Comparison of ENCODE assay signal across 7 mouse cellular contexts in genomic region chrX:153007021-153007684, GRCm38 (mm10). TPM values are rescaled to one million over a fixed set of nuclear protein-coding genes. Genes with fewer than 3 reads are reported as not detected.
DNase-seq lines count a peak whose midpoint lies in the region; ATAC-seq and TF ChIP-seq lines count a peak whose summit lies in the region.

No protein-coding gene starts in this region.

- peak overlapping the region; percentile 62 for H3K4me3 ChIP-seq in bone marrow macrophage, adult 2 months (ENCODE audit: insufficient read depth, low read length)
- peak overlapping the region; percentile 51 for H3K4me3 ChIP-seq in embryonic facial prominence, embryonic 12.5 days
- H3K4me3 ChIP-seq in heart, adult 2 months = peak overlapping the region; percentile 57
- H3K4me3 ChIP-seq in limb, embryonic 12.5 days (replicated peaks) = peak overlapping the region; percentile 53
- peak overlapping the region; percentile 59 for H3K4me3 ChIP-seq in midbrain, embryonic 12.5 days
- H3K4me3 ChIP-seq in spleen, adult 2 months (ENCODE audit: extremely low read depth, insufficient read depth, insufficient read length) = peak overlapping the region; percentile 67

- H3K27ac ChIP-seq in bone marrow macrophage, adult 2 months (ENCODE audit: insufficient read depth, low read depth, low read length) = no peak overlapping the region
- H3K27ac ChIP-seq in embryonic facial prominence, embryonic 12.5 days = peak overlapping the region; percentile 75
- no peak overlapping the region for H3K27ac ChIP-seq in heart, adult 2 months
- peak overlapping the region; percentile 81 for H3K27ac ChIP-seq in limb, embryonic 12.5 days
- H3K27ac ChIP-seq in midbrain, embryonic 12.5 days (replicated peaks) = peak overlapping the region; percentile 84
- no peak overlapping the region for H3K27ac ChIP-seq in spleen, adult 2 months (ENCODE audit: insufficient read depth, low read length)

- no peak for TF ChIP-seq CTCF in bone marrow macrophage, adult 2 months (IDR thresholded peaks at IDR 0.05; ENCODE audit: low read depth, low read length)
- no peak for TF ChIP-seq CTCF in heart, adult 2 months (IDR thresholded peaks at IDR 0.05)
- no peak for TF ChIP-seq CTCF in spleen, adult 2 months (IDR thresholded peaks at IDR 0.05; ENCODE audit: extremely low read depth, insufficient read depth, insufficient read length, insufficient replicate concordance)

- no peak for TF ChIP-seq EP300 in heart, adult 2 months (IDR thresholded peaks at IDR 0.05; ENCODE audit: insufficient read depth, low read depth, low read length)

- intact Hi-C loops in heart, adult 2 months (cut with DNase I) = no loop called here

- peak; percentile 51 to 63 for DNase-seq in heart, adult 2 months
- DNase-seq in kidney, adult 18-20 months = peak; percentile 52
- peak in 1 of 2 experiments; percentile 13 for DNase-seq in spleen, adult 2 months (ENCODE audit: low read depth in 1 of 2, low spot score in 2 of 2)

- H3K9me3 ChIP-seq in embryonic facial prominence, embryonic 12.5 days = no peaks in the 10 kb centered on the region
- H3K9me3 ChIP-seq in limb, embryonic 12.5 days = no peaks in the 10 kb centered on the region
- no peaks in the 10 kb centered on the region for H3K9me3 ChIP-seq in midbrain, embryonic 12.5 days

- H3K4me1 ChIP-seq in bone marrow macrophage, adult 2 months (ENCODE audit: control insufficient read depth, insufficient read depth, low read length) = no peaks in the 10 kb centered on the region
- H3K4me1 ChIP-seq in embryonic facial prominence, embryonic 12.5 days = no peaks in the 10 kb centered on the region
- H3K4me1 ChIP-seq in heart, adult 2 months (ENCODE audit: control insufficient read depth, insufficient read depth, low read length) = no peaks in the 10 kb centered on the region
- H3K4me1 ChIP-seq in limb, embryonic 12.5 days (replicated peaks) = no peaks in the 10 kb centered on the region
- no peaks in the 10 kb centered on the region for H3K4me1 ChIP-seq in midbrain, embryonic 12.5 days
- no peaks in the 10 kb centered on the region for H3K4me1 ChIP-seq in spleen, adult 2 months (ENCODE audit: control insufficient read depth, insufficient read depth, insufficient read length)

- H3K36me3 ChIP-seq in embryonic facial prominence, embryonic 12.5 days = no peaks in the 10 kb centered on the region
- H3K36me3 ChIP-seq in heart, adult 2 months (ENCODE audit: control insufficient read depth, insufficient read depth, low read length) = no peaks in the 10 kb centered on the region
- H3K36me3 ChIP-seq in limb, embryonic 12.5 days = no peaks in the 10 kb centered on the region
- no peaks in the 10 kb centered on the region for H3K36me3 ChIP-seq in midbrain, embryonic 12.5 days
- H3K36me3 ChIP-seq in spleen, adult 2 months (ENCODE audit: control insufficient read depth, insufficient read depth, low read length) = no peaks in the 10 kb centered on the region

- H3K9ac ChIP-seq in embryonic facial prominence, embryonic 12.5 days = peak overlapping the region; percentile 54
- peak overlapping the region; percentile 68 for H3K9ac ChIP-seq in heart, adult 2 months (ENCODE audit: low read depth, low read length)
- peak overlapping the region; percentile 60 for H3K9ac ChIP-seq in limb, embryonic 12.5 days (replicated peaks)
- peak overlapping the region; percentile 62 for H3K9ac ChIP-seq in midbrain, embryonic 12.5 days (replicated peaks)

- no peaks in the 10 kb centered on the region for H3K79me2 ChIP-seq in heart, adult 2 months (replicated peaks; ENCODE audit: control insufficient read depth, insufficient read depth, low read length)

- no peaks in the 10 kb centered on the region; the same call in 1 of the 2 replicates for H3K27me3 ChIP-seq in embryonic facial prominence, embryonic 12.5 days
- H3K27me3 ChIP-seq in heart, adult 2 months (ENCODE audit: control insufficient read depth, insufficient read depth, low read length) = no peaks in the 10 kb centered on the region
- H3K27me3 ChIP-seq in limb, embryonic 12.5 days = peaks cover 22% of the 10 kb centered on the region
- H3K27me3 ChIP-seq in midbrain, embryonic 12.5 days = peaks cover 8% of the 10 kb centered on the region; the same call in 1 of the 2 replicates
- no peaks in the 10 kb centered on the region for H3K27me3 ChIP-seq in spleen, adult 2 months (ENCODE audit: control insufficient read depth, insufficient read depth, low read length)

- WGBS in embryonic facial prominence, embryonic 12.5 days = 19% methylated on average over 58 of the region's 58 CpGs
- WGBS in heart, adult 2 months = 15% methylated on average over 46 of the region's 58 CpGs
- WGBS in limb, embryonic 12.5 days = 19% methylated on average over 50 of the region's 58 CpGs
- 27% methylated on average over 45 of the region's 58 CpGs for WGBS in midbrain, embryonic 12.5 days
- WGBS in spleen, adult 2 months = 32% methylated on average over 58 of the region's 58 CpGs

- ATAC-seq in embryonic facial prominence, embryonic 12.5 days (ENCODE audit: insufficient number of reproducible peaks, insufficient read depth, low FRiP score, low TSS enrichment) = peak; percentile 82
- ATAC-seq in limb, embryonic 12.5 days (ENCODE audit: insufficient number of reproducible peaks, insufficient read depth, low FRiP score, low TSS enrichment, low read depth) = peak; percentile 77
- ATAC-seq in midbrain, embryonic 12.5 days (ENCODE audit: low FRiP score, low read depth) = peak; percentile 88

- H3K4me2 ChIP-seq in embryonic facial prominence, embryonic 12.5 days (replicated peaks) = peak overlapping the region; percentile 59
- peak overlapping the region; percentile 62 for H3K4me2 ChIP-seq in limb, embryonic 12.5 days
- peak overlapping the region; percentile 57 for H3K4me2 ChIP-seq in midbrain, embryonic 12.5 days (replicated peaks)

- no peak for TF ChIP-seq POLR2A in bone marrow macrophage, adult 2 months (IDR thresholded peaks at IDR 0.05; ENCODE audit: borderline replicate concordance, low read depth, low read length)
- no peak for TF ChIP-seq POLR2A in heart, adult 2 months (IDR thresholded peaks at IDR 0.05; ENCODE audit: insufficient read depth, low read depth, low read length)
- TF ChIP-seq POLR2A in spleen, adult 2 months (IDR thresholded peaks at IDR 0.05; ENCODE audit: low read depth, low read length) = no peak

RNA-seq across cellular contexts. Expression of gene Usp51, which starts 0.9 kb away (rescaled TPM):
- polyA plus RNA-seq in bone marrow macrophage, adult 2 months (2012; ENCODE audit: insufficient read depth, insufficient read length, missing spikeins) = not detected in 2 replicates
- 2.3 and 2.7 TPM in 2 replicates for polyA plus RNA-seq in embryonic facial prominence, embryonic 12.5 days (2016; fragmentation: Nextera tagmentation; extraction: Ambion mirVana)
- total RNA-seq in heart, adult 2 months (2021) = not detected
- polyA plus RNA-seq in heart, adult 2 months (2012; rRNA removed) = 0.15 TPM in 1 of 2 replicates, not detected in the other
- 2.1 and 2.4 TPM in 2 replicates for polyA plus RNA-seq in limb, embryonic 12.5 days (2016; fragmentation: Nextera tagmentation; extraction: Ambion mirVana)
- 4.0 and 5.0 TPM in 2 replicates for polyA plus RNA-seq in midbrain, embryonic 12.5 days (2016; fragmentation: Nextera tagmentation; extraction: Ambion mirVana)
- not detected in 2 replicates for polyA plus RNA-seq in spleen, adult 2 months (2012; rRNA removed)

RNA-seq across cellular contexts. Expression of gene Mageh1, which starts 30.2 kb away (rescaled TPM):
- 0.76 and 0.78 TPM in 2 replicates for polyA plus RNA-seq in bone marrow macrophage, adult 2 months (2012; ENCODE audit: insufficient read depth, insufficient read length, missing spikeins)
- polyA plus RNA-seq in embryonic facial prominence, embryonic 12.5 days (2016; fragmentation: Nextera tagmentation; extraction: Ambion mirVana) = 58.7 and 62.9 TPM in 2 replicates
- total RNA-seq in heart, adult 2 months (2021) = 10 to 100 TPM; 10.3 to 10.9 TPM
- 4.0 and 5.7 TPM in 2 replicates for polyA plus RNA-seq in heart, adult 2 months (2012; rRNA removed)
- 57.2 and 58.2 TPM in 2 replicates for polyA plus RNA-seq in limb, embryonic 12.5 days (2016; fragmentation: Nextera tagmentation; extraction: Ambion mirVana)
- 96.0 and 98.9 TPM in 2 replicates for polyA plus RNA-seq in midbrain, embryonic 12.5 days (2016; fragmentation: Nextera tagmentation; extraction: Ambion mirVana)
- 1.6 and 1.7 TPM in 2 replicates for polyA plus RNA-seq in spleen, adult 2 months (2012; rRNA removed)

Comparison
In these comparisons a context has a peak if more than half of its experiments do, and no peak if none do; other contexts are left out.
1. H3K27ac ChIP-seq: peak in embryonic facial prominence, embryonic 12.5 days (single experiment), limb, embryonic 12.5 days (single experiment) and midbrain, embryonic 12.5 days (single experiment); none in bone marrow macrophage, adult 2 months (single experiment), heart, adult 2 months (single experiment) and spleen, adult 2 months (single experiment).
2. Peak in every context shown above with its lines, with median percentiles within 50 percentile points of each other: H3K4me3 ChIP-seq, ATAC-seq, H3K4me2 ChIP-seq and H3K9ac ChIP-seq.